In genomic region chr11:119203423-119203822, GRCm38 (mm10) we compare ENCODE assay signal across 11 mouse cellular contexts. TPM values are rescaled to one million over a fixed set of nuclear protein-coding genes. Genes with fewer than 3 reads are reported as not detected.
DNase-seq lines count a peak whose midpoint lies in the region; ATAC-seq lines count a peak whose summit lies in the region.
"Had no signal": no experiment of that assay in that cellular context is flagged by ENCODE, and none has a peak within 500 bp of the region (broad histone marks: within the 10 kb centered on the region; RNA-seq: fewer than 3 reads in every experiment).

No protein-coding gene starts in this region.

- H3K4me3 ChIP-seq in liver, embryonic 12.5 days: no peak overlapping the region
- no peak overlapping the region for H3K4me3 ChIP-seq in forebrain, embryonic 16.5 days (replicated peaks; ENCODE audit: low read length)
- H3K4me3 ChIP-seq: heart, embryonic 13.5 days; neural tube, embryonic 12.5 days had no signal

- peaks cover 11% of the 10 kb centered on the region; the same call in 1 of the 2 replicates for H3K36me3 ChIP-seq in liver, embryonic 12.5 days
- peaks cover 4% of the 10 kb centered on the region for H3K36me3 ChIP-seq in forebrain, embryonic 16.5 days (ENCODE audit: control insufficient read depth, insufficient read depth)
- H3K36me3 ChIP-seq: G1E had no signal

- peak; percentile 45 for DNase-seq in cerebellum, adult 9-11 months
- no peak for DNase-seq in cerebellum, adult 11 months
- peak; percentile 45 for DNase-seq in liver
- peak; percentile 46 for DNase-seq in mesoderm, embryonic 11.5 days (ENCODE audit: low read depth, low spot score)
- no peak for DNase-seq in MN1 (ENCODE audit: low spot score)

- H3K9me3 ChIP-seq in liver, embryonic 12.5 days (replicated peaks): no peaks in the 10 kb centered on the region
- H3K9me3 ChIP-seq in forebrain, embryonic 16.5 days (ENCODE audit: control insufficient read depth, low read length): no peaks in the 10 kb centered on the region
- H3K9me3 ChIP-seq: heart, embryonic 13.5 days; neural tube, embryonic 12.5 days had no signal

- ATAC-seq in liver, embryonic 12.5 days: no peak
- ATAC-seq in erythroid progenitor cell, adult 5-6 weeks (replicated peaks; ENCODE audit: low FRiP score, poor library complexity, severe bottlenecking): 0 out of 2 replicates have a peak, but pooled peaks have one; percentile 26
- no peak for ATAC-seq in forebrain, embryonic 16.5 days

- H3K4me2 ChIP-seq in liver, embryonic 12.5 days: no peak overlapping the region
- no peak overlapping the region for H3K4me2 ChIP-seq in forebrain, embryonic 16.5 days (ENCODE audit: low read length)
- H3K4me2 ChIP-seq: heart, embryonic 13.5 days; neural tube, embryonic 12.5 days had no signal

- no peaks in the 10 kb centered on the region for H3K27me3 ChIP-seq in liver, embryonic 12.5 days (replicated peaks)
- no peaks in the 10 kb centered on the region for H3K27me3 ChIP-seq in forebrain, embryonic 16.5 days (replicated peaks; ENCODE audit: control insufficient read depth, insufficient read depth, low read length)
- H3K27me3 ChIP-seq: heart, embryonic 13.5 days; neural tube, embryonic 12.5 days had no signal

- 45% methylated on average over 5 of the region's 5 CpGs for WGBS in liver, embryonic 12.5 days (ENCODE audit: insufficient replicate concordance)
- WGBS in forebrain, embryonic 16.5 days: 49% methylated on average over 5 of the region's 5 CpGs

- no peak overlapping the region for H3K9ac ChIP-seq in liver, embryonic 12.5 days
- no peak overlapping the region for H3K9ac ChIP-seq in forebrain, embryonic 16.5 days (replicated peaks; ENCODE audit: low read depth, low read length)
- H3K9ac ChIP-seq: heart, embryonic 13.5 days; neural tube, embryonic 12.5 days had no signal

- no peaks in the 10 kb centered on the region for H3K4me1 ChIP-seq in liver, embryonic 12.5 days
- peaks cover 12% of the 10 kb centered on the region for H3K4me1 ChIP-seq in forebrain, embryonic 16.5 days (replicated peaks; ENCODE audit: control insufficient read depth, insufficient read depth, low read length)

- H3K27ac ChIP-seq in liver, embryonic 12.5 days: no peak overlapping the region
- H3K27ac ChIP-seq in forebrain, embryonic 16.5 days (ENCODE audit: low read length): no peak overlapping the region
- H3K27ac ChIP-seq: heart, embryonic 13.5 days; neural tube, embryonic 12.5 days had no signal

RNA-seq across cellular contexts. Expression of gene Tbc1d16, which starts 24.9 kb away (rescaled TPM):
- polyA plus RNA-seq in liver, embryonic 12.5 days (2016; fragmentation: Nextera tagmentation; extraction: Ambion mirVana): 1.8 and 2.0 TPM in 2 replicates
- 0.84 and 1.1 TPM in 2 replicates for total RNA-seq in erythroid progenitor cell, adult 5-6 weeks (2015; ENCODE audit: low replicate concordance)
- 0.26 TPM in 1 of 2 replicates, not detected in the other for total RNA-seq in erythroid progenitor cell, adult 5-6 weeks (2017; ENCODE audit: low replicate concordance)
- 52.3 and 54.6 TPM in 2 replicates for polyA plus RNA-seq in forebrain, embryonic 16.5 days (2015; fragmentation: Nextera tagmentation; extraction: Ambion mirVana)
- polyA plus RNA-seq: G1E had no signal

RNA-seq across cellular contexts. Expression of gene Ccdc40, which starts 24.9 kb away (rescaled TPM):
- 1.8 and 2.4 TPM in 2 replicates for polyA plus RNA-seq in liver, embryonic 12.5 days (2016; fragmentation: Nextera tagmentation; extraction: Ambion mirVana)
- total RNA-seq in erythroid progenitor cell, adult 5-6 weeks (2015; ENCODE audit: low replicate concordance): not detected in 2 replicates
- total RNA-seq in erythroid progenitor cell, adult 5-6 weeks (2017; ENCODE audit: low replicate concordance): 0.13 and 1.9 TPM in 2 replicates
- polyA plus RNA-seq in forebrain, embryonic 16.5 days (2015; fragmentation: Nextera tagmentation; extraction: Ambion mirVana): 11.5 and 14.1 TPM in 2 replicates
- polyA plus RNA-seq: G1E had no signal

Comparison
In these comparisons a context has a peak if more than half of its experiments do, and no peak if none do; other contexts are left out.
1. DNase-seq: peak in cerebellum, adult 9-11 months (single experiment), liver (single experiment) and mesoderm, embryonic 11.5 days (single experiment); none in cerebellum, adult 11 months (single experiment) and MN1 (single experiment).
2. RNA of gene Tbc1d16, which starts 24.9 kb away (polyA plus RNA-seq): 52.3 to 54.6 TPM in forebrain, embryonic 16.5 days; 1.8 to 2.0 TPM in liver, embryonic 12.5 days; every median in the first group is over 10 times any median in the second.